ENCODE assay signal across 24 mouse cellular contexts in genomic region chr4:10405102-10405501, GRCm38 (mm10).
DNase-seq lines count a peak whose midpoint lies in the region; ATAC-seq lines count a peak whose summit lies in the region.
"Had no signal": no experiment of that assay in that cellular context is flagged by ENCODE, and none has a peak within 500 bp of the region (broad histone marks: within the 10 kb centered on the region; RNA-seq: fewer than 3 reads in every experiment).

No protein-coding gene starts in this region.

- no peaks in the 10 kb centered on the region for H3K36me3 ChIP-seq in heart, embryonic 13.5 days
- H3K36me3 ChIP-seq: embryonic facial prominence, embryonic 13.5 days; forebrain, embryonic 12.5 days; stomach, embryonic 15.5 days had no signal

- 40% methylated on average over 2 of the region's 2 CpGs for WGBS in heart, embryonic 13.5 days

- no peak overlapping the region for H3K4me2 ChIP-seq in heart, embryonic 13.5 days
- H3K4me2 ChIP-seq: embryonic facial prominence, embryonic 13.5 days; forebrain, embryonic 12.5 days; hindbrain, embryonic 14.5 days; stomach, embryonic 15.5 days had no signal

- no peak for DNase-seq in heart, postnatal 25 days (ENCODE audit: low spot score)
- peak; percentile 4 for DNase-seq in left cerebral cortex, postnatal 4 days
- no peak for DNase-seq in left cerebral cortex, postnatal 25 days (ENCODE audit: low spot score in 2 of 2)
- peak; percentile 37 for DNase-seq in lung, postnatal 10 days
- DNase-seq in lung, adult 18-20 months: no peak
- DNase-seq in lung, postnatal 4 days: peak; percentile 21 to 25
- no peak for DNase-seq in embryo, embryonic 11 days
- DNase-seq: adrenal gland, postnatal 25 days; B cell, adult 2 months; cerebellum, adult 2 months; cerebellum, postnatal 25 days; gastrocnemius, postnatal 14 days; heart, postnatal 4 days; kidney, adult 11 months; layer of hippocampus, postnatal 36 days; right cerebral cortex, postnatal 25 days; thymus, postnatal 14 days had no signal

- no peak overlapping the region for H3K9ac ChIP-seq in heart, embryonic 13.5 days
- H3K9ac ChIP-seq: embryonic facial prominence, embryonic 13.5 days; forebrain, embryonic 12.5 days; hindbrain, embryonic 14.5 days; liver, embryonic 14.5 days; stomach, embryonic 15.5 days had no signal

- ATAC-seq in heart, embryonic 13.5 days (ENCODE audit: extremely low read depth, insufficient number of reproducible peaks, low FRiP score, low TSS enrichment): no peak
- ATAC-seq: inflammation-experienced regulatory T-cells, adult 6 months had no signal

- no peak overlapping the region for H3K4me3 ChIP-seq in heart, embryonic 13.5 days
- H3K4me3 ChIP-seq: embryonic facial prominence, embryonic 13.5 days; forebrain, embryonic 12.5 days; stomach, embryonic 15.5 days had no signal

- H3K27ac ChIP-seq in heart, embryonic 13.5 days (replicated peaks): peak overlapping the region; percentile 46
- H3K27ac ChIP-seq: embryonic facial prominence, embryonic 13.5 days; forebrain, embryonic 12.5 days; hindbrain, embryonic 14.5 days; liver, embryonic 14.5 days; stomach, embryonic 15.5 days had no signal

- no peaks in the 10 kb centered on the region for H3K27me3 ChIP-seq in heart, embryonic 13.5 days (replicated peaks)
- H3K27me3 ChIP-seq: embryonic facial prominence, embryonic 13.5 days; forebrain, embryonic 12.5 days; stomach, embryonic 15.5 days had no signal

- no peaks in the 10 kb centered on the region for H3K9me3 ChIP-seq in heart, embryonic 13.5 days
- H3K9me3 ChIP-seq: embryonic facial prominence, embryonic 13.5 days; forebrain, embryonic 12.5 days; stomach, embryonic 15.5 days had no signal

- intact Hi-C loops in heart, postnatal 25 days (cut with DNase I): no loop called here
- intact Hi-C loops in left cerebral cortex, postnatal 4 days (cut with DNase I): no loop called here
- intact Hi-C loops in left cerebral cortex, postnatal 25 days (cut with DNase I): no loop called here

- peaks cover 25% of the 10 kb centered on the region for H3K4me1 ChIP-seq in heart, embryonic 13.5 days
- H3K4me1 ChIP-seq: embryonic facial prominence, embryonic 13.5 days; forebrain, embryonic 12.5 days; stomach, embryonic 15.5 days had no signal

Comparison
In these comparisons a context has a peak if more than half of its experiments do, and no peak if none do; other contexts are left out.
1. DNase-seq: peak in left cerebral cortex, postnatal 4 days (single experiment), lung, postnatal 10 days (single experiment) and lung, postnatal 4 days (2 of 2); none in heart, postnatal 25 days (single experiment), left cerebral cortex, postnatal 25 days (0 of 2), lung, adult 18-20 months (0 of 2) and embryo, embryonic 11 days (single experiment).